Comparison of ENCODE assay signal across 12 mouse cellular contexts in genomic region chr15:102097991-102098555, GRCm38 (mm10). TPM values are rescaled to one million over a fixed set of nuclear protein-coding genes. Genes with fewer than 3 reads are reported as not detected.
A peak's percentile ranks its signal among the peaks of the same experiment; 100 is the strongest.
DNase-seq lines count a peak whose midpoint lies in the region; ATAC-seq lines count a peak whose summit lies in the region.
"Had no signal": no experiment of that assay in that cellular context is flagged by ENCODE, and none has a peak within 500 bp of the region (broad histone marks: within the 10 kb centered on the region; RNA-seq: fewer than 3 reads in every experiment).

No protein-coding gene starts in this region.

- H3K4me1 ChIP-seq in hindbrain, embryonic 10.5 days (replicated peaks), result peaks cover 60% of the 10 kb centered on the region
- H3K4me1 ChIP-seq in hindbrain, embryonic 14.5 days (replicated peaks; ENCODE audit: control insufficient read depth, insufficient read depth, low read length), result peaks cover 26% of the 10 kb centered on the region
- H3K4me1 ChIP-seq in embryonic facial prominence, embryonic 15.5 days, result peaks cover 54% of the 10 kb centered on the region
- H3K4me1 ChIP-seq in limb, embryonic 12.5 days (replicated peaks), result peaks cover 61% of the 10 kb centered on the region
- H3K4me1 ChIP-seq in midbrain, embryonic 14.5 days (ENCODE audit: control insufficient read depth, insufficient read depth, low read length), result peaks cover 10% of the 10 kb centered on the region; the same call in 1 of the 2 replicates

- 0 out of 2 replicates have a peak overlapping the region, but pooled peaks have one; percentile 29 for H3K27ac ChIP-seq in hindbrain, embryonic 10.5 days
- no peak overlapping the region for H3K27ac ChIP-seq in hindbrain, embryonic 14.5 days
- H3K27ac ChIP-seq in embryonic facial prominence, embryonic 15.5 days (replicated peaks), result peak overlapping the region; percentile 99
- peak overlapping the region; percentile 54 for H3K27ac ChIP-seq in limb, embryonic 12.5 days
- no peak overlapping the region for H3K27ac ChIP-seq in midbrain, embryonic 14.5 days (replicated peaks; ENCODE audit: low read depth, low read length)
- H3K27ac ChIP-seq: liver, embryonic 13.5 days; midbrain, embryonic 15.5 days had no signal

- 34% methylated on average over 5 of the region's 5 CpGs for WGBS in hindbrain, embryonic 10.5 days
- WGBS in hindbrain, embryonic 14.5 days, result 28% methylated on average over 5 of the region's 5 CpGs
- 10% methylated on average over 5 of the region's 5 CpGs for WGBS in embryonic facial prominence, embryonic 15.5 days
- whole genome bisulfite sequencing in limb, embryonic 12.5 days, result 20% methylated on average over 5 of the region's 5 CpGs
- 26% methylated on average over 5 of the region's 5 CpGs for WGBS in midbrain, embryonic 14.5 days

- intact Hi-C loops in left cerebral cortex, postnatal 36 days (cut with DNase I), result no loop called here

- peaks cover 39% of the 10 kb centered on the region for H3K27me3 ChIP-seq in hindbrain, embryonic 10.5 days (ENCODE audit: insufficient read depth, poor library complexity, severe bottlenecking)
- 0 out of 2 replicates have a peak, but pooled peaks cover 7% of the 10 kb centered on the region for H3K27me3 ChIP-seq in hindbrain, embryonic 14.5 days (ENCODE audit: control insufficient read depth, insufficient read depth, low read length)
- H3K27me3 ChIP-seq in embryonic facial prominence, embryonic 15.5 days, result no peaks in the 10 kb centered on the region
- no peaks in the 10 kb centered on the region for H3K27me3 ChIP-seq in limb, embryonic 12.5 days
- H3K27me3 ChIP-seq in midbrain, embryonic 14.5 days (ENCODE audit: control insufficient read depth, insufficient read depth, low read length), result peaks cover 17% of the 10 kb centered on the region; the same call in 1 of the 2 replicates

- H3K36me3 ChIP-seq in hindbrain, embryonic 10.5 days, result peaks cover 57% of the 10 kb centered on the region
- peaks cover 50% of the 10 kb centered on the region for H3K36me3 ChIP-seq in hindbrain, embryonic 14.5 days (replicated peaks; ENCODE audit: control insufficient read depth, insufficient read depth)
- peaks cover 40% of the 10 kb centered on the region for H3K36me3 ChIP-seq in embryonic facial prominence, embryonic 15.5 days
- peaks cover 55% of the 10 kb centered on the region for H3K36me3 ChIP-seq in limb, embryonic 12.5 days
- peaks cover 50% of the 10 kb centered on the region for H3K36me3 ChIP-seq in midbrain, embryonic 14.5 days (ENCODE audit: control insufficient read depth, insufficient read depth, low read length)

- DNase-seq in hindbrain, embryonic 10.5 days (ENCODE audit: low spot score), result no peak
- DNase-seq in hindbrain, embryonic 14.5 days (ENCODE audit: low spot score), result no peak
- DNase-seq in ZHBTc4 (ENCODE audit: low read depth, low spot score), result peak; percentile 40
- no peak for DNase-seq in left cerebral cortex, postnatal 36 days (ENCODE audit: low spot score in 2 of 2)
- no peak for DNase-seq in midbrain, embryonic 14.5 days
- no peak for DNase-seq in ovary, postnatal 10 days (ENCODE audit: low spot score)
- DNase-seq: liver, embryonic 13.5 days; thymus, postnatal 25 days had no signal

- ATAC-seq in hindbrain, embryonic 14.5 days (ENCODE audit: low FRiP score), result no peak
- no peak for ATAC-seq in embryonic facial prominence, embryonic 15.5 days (ENCODE audit: insufficient number of reproducible peaks, low FRiP score, low TSS enrichment, low read depth)
- no peak for ATAC-seq in limb, embryonic 12.5 days (ENCODE audit: insufficient number of reproducible peaks, insufficient read depth, low FRiP score, low TSS enrichment, low read depth)
- no peak for ATAC-seq in midbrain, embryonic 14.5 days (ENCODE audit: low FRiP score, low TSS enrichment)
- ATAC-seq: midbrain, embryonic 15.5 days had no signal

- H3K9me3 ChIP-seq in hindbrain, embryonic 10.5 days, result no peaks in the 10 kb centered on the region
- H3K9me3 ChIP-seq in hindbrain, embryonic 14.5 days (ENCODE audit: control insufficient read depth, low read length), result no peaks in the 10 kb centered on the region
- H3K9me3 ChIP-seq in embryonic facial prominence, embryonic 15.5 days (replicated peaks), result no peaks in the 10 kb centered on the region
- H3K9me3 ChIP-seq in limb, embryonic 12.5 days, result no peaks in the 10 kb centered on the region
- no peaks in the 10 kb centered on the region for H3K9me3 ChIP-seq in midbrain, embryonic 14.5 days (ENCODE audit: control insufficient read depth, low read length)
- H3K9me3 ChIP-seq: G1E; liver, embryonic 13.5 days; midbrain, embryonic 15.5 days had no signal

- no peak overlapping the region for H3K4me3 ChIP-seq in hindbrain, embryonic 10.5 days
- H3K4me3 ChIP-seq in hindbrain, embryonic 14.5 days (replicated peaks; ENCODE audit: low read length), result no peak overlapping the region
- H3K4me3 ChIP-seq in embryonic facial prominence, embryonic 15.5 days (replicated peaks), result peak overlapping the region; percentile 63
- H3K4me3 ChIP-seq in limb, embryonic 12.5 days (replicated peaks), result no peak overlapping the region; the same call in 1 of the 2 replicates
- H3K4me3 ChIP-seq in midbrain, embryonic 14.5 days (replicated peaks; ENCODE audit: low read depth, low read length), result no peak overlapping the region
- H3K4me3 ChIP-seq: liver, embryonic 13.5 days; midbrain, embryonic 15.5 days had no signal

- no peak overlapping the region for H3K9ac ChIP-seq in hindbrain, embryonic 14.5 days
- 0 out of 2 replicates have a peak overlapping the region, but pooled peaks have one; percentile 2 for H3K9ac ChIP-seq in embryonic facial prominence, embryonic 15.5 days
- H3K9ac ChIP-seq in limb, embryonic 12.5 days (replicated peaks), result no peak overlapping the region
- no peak overlapping the region for H3K9ac ChIP-seq in midbrain, embryonic 14.5 days (replicated peaks; ENCODE audit: low read length)
- H3K9ac ChIP-seq: liver, embryonic 13.5 days; midbrain, embryonic 15.5 days had no signal

- no peak overlapping the region for H3K4me2 ChIP-seq in hindbrain, embryonic 14.5 days (replicated peaks)
- peak overlapping the region; percentile 75 for H3K4me2 ChIP-seq in embryonic facial prominence, embryonic 15.5 days (replicated peaks)
- peak overlapping the region; percentile 89 for H3K4me2 ChIP-seq in limb, embryonic 12.5 days
- H3K4me2 ChIP-seq in midbrain, embryonic 14.5 days (ENCODE audit: low read length), result no peak overlapping the region
- H3K4me2 ChIP-seq: liver, embryonic 13.5 days; midbrain, embryonic 15.5 days had no signal

RNA-seq across cellular contexts. Expression of gene Tns2, which starts 2.1 kb away (rescaled TPM):
- 11.8 and 13.8 TPM in 2 replicates for polyA plus RNA-seq in hindbrain, embryonic 10.5 days (2016; fragmentation: Nextera tagmentation; extraction: Ambion mirVana)
- polyA plus RNA-seq in hindbrain, embryonic 14.5 days (2014; fragmentation: Nextera tagmentation; extraction: Ambion mirVana), result 9.9 and 10.4 TPM in 2 replicates
- polyA plus RNA-seq in embryonic facial prominence, embryonic 15.5 days (2015; fragmentation: Nextera tagmentation; extraction: Ambion mirVana), result 45.5 and 57.2 TPM in 2 replicates
- polyA plus RNA-seq in limb, embryonic 12.5 days (2016; fragmentation: Nextera tagmentation; extraction: Ambion mirVana), result 16.6 and 22.6 TPM in 2 replicates
- 10 to 100 TPM; 17.2 to 28.6 TPM for total RNA-seq in left cerebral cortex, postnatal 36 days (2021)
- 3.6 and 8.9 TPM in 2 replicates for polyA plus RNA-seq in midbrain, embryonic 14.5 days (2014; fragmentation: Nextera tagmentation; extraction: Ambion mirVana)

RNA-seq across cellular contexts. Expression of gene Eif4b, which starts 24.5 kb away (rescaled TPM):
- 80.4 and 122 TPM in 2 replicates for polyA plus RNA-seq in hindbrain, embryonic 10.5 days (2016; fragmentation: Nextera tagmentation; extraction: Ambion mirVana)
- 83.6 and 93.2 TPM in 2 replicates for polyA plus RNA-seq in hindbrain, embryonic 14.5 days (2014; fragmentation: Nextera tagmentation; extraction: Ambion mirVana)
- 107 and 113 TPM in 2 replicates for polyA plus RNA-seq in embryonic facial prominence, embryonic 15.5 days (2015; fragmentation: Nextera tagmentation; extraction: Ambion mirVana)
- polyA plus RNA-seq in limb, embryonic 12.5 days (2016; fragmentation: Nextera tagmentation; extraction: Ambion mirVana), result 121 and 124 TPM in 2 replicates
- 100 to 1,000 TPM; 157 to 165 TPM for total RNA-seq in left cerebral cortex, postnatal 36 days (2021)
- 76.7 and 98.8 TPM in 2 replicates for polyA plus RNA-seq in midbrain, embryonic 14.5 days (2014; fragmentation: Nextera tagmentation; extraction: Ambion mirVana)

RNA-seq across cellular contexts. Expression of gene Spryd3, which starts 38.0 kb away (rescaled TPM):
- polyA plus RNA-seq in hindbrain, embryonic 10.5 days (2016; fragmentation: Nextera tagmentation; extraction: Ambion mirVana), result 14.6 and 17.6 TPM in 2 replicates
- polyA plus RNA-seq in hindbrain, embryonic 14.5 days (2014; fragmentation: Nextera tagmentation; extraction: Ambion mirVana), result 54.8 and 62.4 TPM in 2 replicates
- 27.4 and 31.7 TPM in 2 replicates for polyA plus RNA-seq in embryonic facial prominence, embryonic 15.5 days (2015; fragmentation: Nextera tagmentation; extraction: Ambion mirVana)
- 12.9 and 16.8 TPM in 2 replicates for polyA plus RNA-seq in limb, embryonic 12.5 days (2016; fragmentation: Nextera tagmentation; extraction: Ambion mirVana)
- 100 to 1,000 TPM; 140 to 160 TPM for total RNA-seq in left cerebral cortex, postnatal 36 days (2021)
- 40.2 and 52.5 TPM in 2 replicates for polyA plus RNA-seq in midbrain, embryonic 14.5 days (2014; fragmentation: Nextera tagmentation; extraction: Ambion mirVana)

RNA-seq across cellular contexts. Expression of gene Igfbp6, which starts 46.1 kb away (rescaled TPM):
- polyA plus RNA-seq in hindbrain, embryonic 10.5 days (2016; fragmentation: Nextera tagmentation; extraction: Ambion mirVana), result 0.20 TPM in 1 of 2 replicates, not detected in the other
- polyA plus RNA-seq in hindbrain, embryonic 14.5 days (2014; fragmentation: Nextera tagmentation; extraction: Ambion mirVana), result 1.8 and 1.9 TPM in 2 replicates
- 8.3 and 8.8 TPM in 2 replicates for polyA plus RNA-seq in embryonic facial prominence, embryonic 15.5 days (2015; fragmentation: Nextera tagmentation; extraction: Ambion mirVana)
- polyA plus RNA-seq in limb, embryonic 12.5 days (2016; fragmentation: Nextera tagmentation; extraction: Ambion mirVana), result 0.96 and 1.2 TPM in 2 replicates
- total RNA-seq in left cerebral cortex, postnatal 36 days (2021), result 10 to 100 TPM; 39.5 to 57.1 TPM
- polyA plus RNA-seq in midbrain, embryonic 14.5 days (2014; fragmentation: Nextera tagmentation; extraction: Ambion mirVana), result 1.3 and 1.6 TPM in 2 replicates

RNA-seq across cellular contexts. Expression of gene Soat2, which starts 52.3 kb away (rescaled TPM):
- 0.35 and 0.38 TPM in 2 replicates for polyA plus RNA-seq in hindbrain, embryonic 10.5 days (2016; fragmentation: Nextera tagmentation; extraction: Ambion mirVana)
- 0.13 TPM in 1 of 2 replicates, not detected in the other for polyA plus RNA-seq in hindbrain, embryonic 14.5 days (2014; fragmentation: Nextera tagmentation; extraction: Ambion mirVana)
- 0.21 and 0.41 TPM in 2 replicates for polyA plus RNA-seq in embryonic facial prominence, embryonic 15.5 days (2015; fragmentation: Nextera tagmentation; extraction: Ambion mirVana)
- polyA plus RNA-seq in limb, embryonic 12.5 days (2016; fragmentation: Nextera tagmentation; extraction: Ambion mirVana), result 0.15 TPM in 1 of 2 replicates, not detected in the other
- total RNA-seq in left cerebral cortex, postnatal 36 days (2021), result under 1 TPM in 1 of 2 experiments, not detected in 1; 0.23 TPM
- polyA plus RNA-seq in midbrain, embryonic 14.5 days (2014; fragmentation: Nextera tagmentation; extraction: Ambion mirVana), result not detected in 2 replicates
- polyA plus RNA-seq: midbrain, embryonic 15.5 days had no signal

Comparison
In these comparisons a context has a peak if more than half of its experiments do, and no peak if none do; other contexts are left out.
1. H3K27ac ChIP-seq: peak in hindbrain, embryonic 10.5 days (single experiment), embryonic facial prominence, embryonic 15.5 days (single experiment) and limb, embryonic 12.5 days (single experiment); none in hindbrain, embryonic 14.5 days (single experiment) and midbrain, embryonic 14.5 days (single experiment).
2. H3K4me2 ChIP-seq: peak in embryonic facial prominence, embryonic 15.5 days (single experiment) and limb, embryonic 12.5 days (single experiment); none in hindbrain, embryonic 14.5 days (single experiment) and midbrain, embryonic 14.5 days (single experiment).